Mouse (Mus musculus): ENCODE measurements around the gene 1700024B05Rik. TPM values are rescaled to one million over a fixed set of nuclear protein-coding genes. Genes with fewer than 3 reads are reported as not detected.
"Not testable (repeated sequence)": the region's sequence is repeated elsewhere in the genome, so short reads cannot be mapped to it uniquely, and the experiment has no call there.

Gene 1700024B05Rik
- polyA plus RNA-seq (2012; rRNA removed), result 2.3 and 2.5 TPM in 2 replicates

DNA sequence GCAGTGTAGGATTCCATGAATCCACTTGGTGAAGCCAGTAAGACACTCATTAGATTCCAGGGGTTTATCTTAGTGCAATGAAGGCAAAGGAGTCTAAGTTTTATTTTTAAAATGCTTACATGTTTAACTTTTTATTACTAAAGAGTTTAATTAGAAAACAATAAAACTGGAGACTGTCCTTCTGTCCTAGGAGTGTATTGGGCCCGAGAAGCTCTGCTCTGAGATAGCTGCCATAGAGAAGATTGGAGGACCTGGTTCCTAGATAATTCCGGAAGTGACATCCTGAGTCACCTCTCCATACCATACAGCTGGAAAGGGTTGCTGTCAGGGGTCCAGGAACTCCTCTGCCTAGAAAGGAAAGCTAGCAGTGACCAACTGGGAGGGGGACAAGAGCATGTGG lies at the start of gene 1700024B05Rik:
Gene 1700024B05Rik, plus strand, starts transcription at position 301 of the 400 bp plus-strand sequence.
- not testable (repeated sequence) for H3K27ac ChIP-seq (ENCODE audit: control insufficient read depth, insufficient read depth, low read depth, low read length); H3K36me3 ChIP-seq (ENCODE audit: control insufficient read depth, insufficient read depth, low read length); H3K27me3 ChIP-seq (ENCODE audit: control insufficient read depth, insufficient read depth, low read length); H3K4me1 ChIP-seq (ENCODE audit: control insufficient read depth, insufficient read depth, low read length)
- peak within 1 kb of the TSS; percentile 32; the same call in 1 of the 2 replicates for H3K4me3 ChIP-seq (ENCODE audit: control insufficient read depth, low read depth, low read length)

DNA sequence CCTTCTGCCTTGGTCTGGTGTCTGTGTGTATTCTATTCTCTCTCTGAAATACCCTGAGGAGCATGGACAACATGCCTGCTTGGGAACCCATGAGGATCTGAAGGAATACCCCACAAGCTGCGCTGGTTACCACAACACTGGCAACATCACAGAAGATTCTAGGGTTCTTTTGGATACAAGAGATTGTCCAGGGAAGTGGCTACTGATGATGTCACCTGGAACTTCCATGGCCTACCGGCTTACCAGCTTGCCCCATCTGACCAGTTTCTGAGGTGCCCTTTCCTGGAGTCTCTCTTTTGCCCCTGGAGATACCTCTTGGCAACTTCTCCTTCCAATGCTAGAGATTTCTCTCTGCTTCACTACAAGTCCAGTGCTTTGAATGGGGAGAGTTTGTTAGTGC lies 36.6 kb upstream of the 1700024B05Rik start, which contains the start of gene Gm7980:
Gene Gm7980, minus strand, starts transcription at position 101 of the 400 bp plus-strand sequence.
- H3K27me3 ChIP-seq (ENCODE audit: control insufficient read depth, insufficient read depth, low read length); H3K4me1 ChIP-seq (ENCODE audit: control insufficient read depth, insufficient read depth, low read length); H3K36me3 ChIP-seq (ENCODE audit: control insufficient read depth, insufficient read depth, low read length); H3K4me3 ChIP-seq (ENCODE audit: control insufficient read depth, low read depth, low read length); H3K27ac ChIP-seq (ENCODE audit: control insufficient read depth, insufficient read depth, low read depth, low read length): not testable (repeated sequence)

DNA sequence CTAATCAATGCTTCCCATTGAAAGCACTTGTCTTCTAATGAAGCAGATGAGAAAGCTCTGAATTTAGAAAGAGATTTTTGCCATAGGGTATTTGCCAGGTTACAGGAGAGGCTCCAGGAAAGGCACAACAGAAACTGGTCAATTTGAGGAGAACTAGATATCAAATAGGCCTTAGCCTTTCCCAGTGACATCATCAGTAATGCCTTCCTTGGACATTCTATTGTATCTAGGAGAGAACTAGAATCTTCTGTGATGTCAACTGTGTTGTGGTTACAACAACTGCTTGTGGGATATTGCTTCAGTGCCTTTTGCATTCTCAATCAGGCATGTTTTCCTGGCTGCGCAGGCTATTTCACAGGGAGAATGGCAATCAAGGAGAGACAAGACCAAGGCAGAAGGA lies 19.1 kb upstream of the 1700024B05Rik start, which contains the start of gene 1700049E17Rik1:
Gene 1700049E17Rik1, plus strand, starts transcription at position 301 of the 400 bp plus-strand sequence.
- not testable (repeated sequence) for H3K27me3 ChIP-seq (ENCODE audit: control insufficient read depth, insufficient read depth, low read length); H3K36me3 ChIP-seq (ENCODE audit: control insufficient read depth, insufficient read depth, low read length); H3K27ac ChIP-seq (ENCODE audit: control insufficient read depth, insufficient read depth, low read depth, low read length); H3K4me3 ChIP-seq (ENCODE audit: control insufficient read depth, low read depth, low read length); H3K4me1 ChIP-seq (ENCODE audit: control insufficient read depth, insufficient read depth, low read length)

DNA sequence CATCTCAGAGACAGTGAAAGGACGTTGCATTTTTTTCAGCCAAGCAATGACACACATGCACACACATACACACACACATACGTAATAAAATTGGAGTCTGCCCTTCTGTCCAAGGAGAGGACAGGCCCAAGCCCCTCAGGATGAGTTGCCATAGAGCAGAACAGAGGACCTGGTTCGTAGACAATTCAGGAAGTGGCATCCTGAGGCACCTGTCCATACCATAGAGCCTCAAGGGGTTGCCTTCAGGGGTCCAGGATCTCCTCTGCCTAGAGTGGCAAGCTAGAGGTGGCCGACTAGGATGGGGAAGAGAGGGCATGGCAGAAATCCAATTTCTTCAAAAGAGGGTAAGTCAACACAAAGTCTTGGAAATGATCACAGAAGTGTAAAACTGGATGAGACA lies 20.3 kb downstream of the 1700024B05Rik start:
- H3K4me1 ChIP-seq (ENCODE audit: control insufficient read depth, insufficient read depth, low read length); H3K36me3 ChIP-seq (ENCODE audit: control insufficient read depth, insufficient read depth, low read length); H3K27me3 ChIP-seq (ENCODE audit: control insufficient read depth, insufficient read depth, low read length); H3K4me3 ChIP-seq (ENCODE audit: control insufficient read depth, low read depth, low read length); H3K27ac ChIP-seq (ENCODE audit: control insufficient read depth, insufficient read depth, low read depth, low read length): not testable (repeated sequence)

DNA sequence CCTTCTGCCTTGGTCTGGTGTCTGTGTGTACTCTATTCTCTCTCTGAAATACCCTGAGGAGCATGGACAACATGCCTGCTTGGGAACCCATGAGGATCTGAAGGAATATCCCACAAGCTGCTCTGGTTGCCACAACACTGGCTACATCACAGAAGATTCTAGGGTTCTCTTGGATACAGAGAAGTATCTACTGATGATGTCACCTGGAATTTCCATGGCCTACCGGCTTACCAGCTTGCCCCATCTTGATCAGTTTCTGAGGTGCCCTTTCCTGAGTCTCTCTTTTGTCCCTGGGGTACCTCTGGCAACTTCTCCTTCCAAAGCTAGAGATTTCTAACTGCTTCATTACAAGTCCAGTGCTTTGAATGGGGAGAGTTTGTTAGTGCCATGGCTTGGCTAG lies 24.0 kb downstream of the 1700024B05Rik start, which contains the start of gene Gm6401:
Gene Gm6401, minus strand, starts transcription at position 101 of the 400 bp plus-strand sequence.
- H3K4me1 ChIP-seq (ENCODE audit: control insufficient read depth, insufficient read depth, low read length); H3K36me3 ChIP-seq (ENCODE audit: control insufficient read depth, insufficient read depth, low read length); H3K27ac ChIP-seq (ENCODE audit: control insufficient read depth, insufficient read depth, low read depth, low read length); H3K27me3 ChIP-seq (ENCODE audit: control insufficient read depth, insufficient read depth, low read length): not testable (repeated sequence)
- H3K4me3 ChIP-seq (ENCODE audit: control insufficient read depth, low read depth, low read length), result peak within 1 kb of the TSS; percentile 57

DNA sequence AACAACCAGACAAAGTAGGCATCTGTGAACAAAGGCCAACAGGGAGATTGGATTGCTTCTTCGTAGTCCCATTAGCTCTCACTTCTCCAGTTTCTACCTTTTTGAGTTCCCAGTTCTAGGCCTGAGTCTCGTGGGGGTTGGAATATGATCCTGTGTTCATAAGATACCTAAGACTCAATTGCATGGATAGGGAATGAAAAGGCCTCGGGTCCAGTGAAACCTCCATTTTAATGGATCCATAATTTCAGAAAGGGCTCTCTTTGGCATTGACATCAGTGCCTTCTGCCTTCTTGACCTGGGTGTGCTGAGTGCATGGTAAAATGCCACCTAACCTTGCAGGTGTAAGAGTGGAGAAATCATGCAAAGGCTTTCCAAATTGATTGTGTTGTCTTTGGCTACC lies 24.8 kb downstream of the 1700024B05Rik start:
- H3K27ac ChIP-seq (ENCODE audit: control insufficient read depth, insufficient read depth, low read depth, low read length); H3K4me1 ChIP-seq (ENCODE audit: control insufficient read depth, insufficient read depth, low read length); H3K27me3 ChIP-seq (ENCODE audit: control insufficient read depth, insufficient read depth, low read length); H3K36me3 ChIP-seq (ENCODE audit: control insufficient read depth, insufficient read depth, low read length); H3K4me3 ChIP-seq (ENCODE audit: control insufficient read depth, low read depth, low read length): not testable (repeated sequence)

DNA sequence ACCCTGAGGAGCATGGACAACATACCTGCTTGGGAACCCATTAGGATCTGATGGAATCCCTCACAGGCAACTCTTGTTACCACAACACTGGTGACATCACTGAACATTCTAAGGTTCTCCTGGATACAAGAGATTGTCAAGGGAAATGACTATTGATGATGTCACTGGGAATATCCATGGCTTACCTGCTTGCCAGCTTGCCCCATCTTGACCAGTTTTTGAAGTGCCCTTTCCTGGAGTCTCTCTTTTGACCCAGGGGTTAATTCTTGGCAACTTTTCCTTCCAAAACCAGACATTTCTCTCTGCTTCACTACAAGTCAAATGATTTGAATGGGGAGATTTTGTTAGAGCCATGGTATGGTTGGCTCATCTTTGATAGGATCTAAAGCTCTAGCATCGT lies 39.4 kb downstream of the 1700024B05Rik start, which contains the start of gene Gm3543:
Gene Gm3543, minus strand, starts transcription at position 101 of the 400 bp plus-strand sequence.
- H3K36me3 ChIP-seq (ENCODE audit: control insufficient read depth, insufficient read depth, low read length); H3K4me1 ChIP-seq (ENCODE audit: control insufficient read depth, insufficient read depth, low read length); H3K27me3 ChIP-seq (ENCODE audit: control insufficient read depth, insufficient read depth, low read length); H3K27ac ChIP-seq (ENCODE audit: control insufficient read depth, insufficient read depth, low read depth, low read length): not testable (repeated sequence)
- peak within 1 kb of the TSS; percentile 20 for H3K4me3 ChIP-seq (ENCODE audit: control insufficient read depth, low read depth, low read length)

Other genes with a start within 250 kb of the 1700024B05Rik start
- gene Gm8068, start 242.1 kb upstream of the 1700024B05Rik start, polyA plus RNA-seq (2012; rRNA removed), result 0.26 and 0.52 TPM in 2 replicates
- 0.31 TPM in 1 of 2 replicates, not detected in the other for gene Gm7929, start 193.4 kb upstream of the 1700024B05Rik start, polyA plus RNA-seq (2012; rRNA removed)
- gene Gm47189, start 171.6 kb upstream of the 1700024B05Rik start, polyA plus RNA-seq (2012; rRNA removed), result 4.7 and 4.8 TPM in 2 replicates
- gene Gm7980, start 36.7 kb upstream of the 1700024B05Rik start, polyA plus RNA-seq (2012; rRNA removed), result 0.17 TPM in 1 of 2 replicates, not detected in the other
- not detected in 2 replicates for gene 1700049E17Rik1, start 19.0 kb upstream of the 1700024B05Rik start, polyA plus RNA-seq (2012; rRNA removed)
- gene Gm6401, start 23.9 kb downstream of the 1700024B05Rik start, polyA plus RNA-seq (2012; rRNA removed), result 0.37 and 0.62 TPM in 2 replicates
- gene Gm3543, start 39.3 kb downstream of the 1700024B05Rik start, polyA plus RNA-seq (2012; rRNA removed), result 16.1 and 19.3 TPM in 2 replicates
- gene Gm7951, start 173.4 kb downstream of the 1700024B05Rik start, polyA plus RNA-seq (2012; rRNA removed), result 0.12 TPM in 1 of 2 replicates, not detected in the other
- 0.12 and 0.31 TPM in 2 replicates for gene Gm17027, start 218.6 kb downstream of the 1700024B05Rik start, polyA plus RNA-seq (2012; rRNA removed)
- gene Gm3573, start 246.8 kb downstream of the 1700024B05Rik start, polyA plus RNA-seq (2012; rRNA removed), result 3.4 and 3.6 TPM in 2 replicates